Mouse (Mus musculus): ENCODE data around the gene Spcs3. TPM values are rescaled to one million over a fixed set of nuclear protein-coding genes. Genes with fewer than 3 reads are reported as not detected.

Gene Spcs3
- polyA plus RNA-seq, 1 experiment from 2014 or later, result 368 TPM

DNA sequence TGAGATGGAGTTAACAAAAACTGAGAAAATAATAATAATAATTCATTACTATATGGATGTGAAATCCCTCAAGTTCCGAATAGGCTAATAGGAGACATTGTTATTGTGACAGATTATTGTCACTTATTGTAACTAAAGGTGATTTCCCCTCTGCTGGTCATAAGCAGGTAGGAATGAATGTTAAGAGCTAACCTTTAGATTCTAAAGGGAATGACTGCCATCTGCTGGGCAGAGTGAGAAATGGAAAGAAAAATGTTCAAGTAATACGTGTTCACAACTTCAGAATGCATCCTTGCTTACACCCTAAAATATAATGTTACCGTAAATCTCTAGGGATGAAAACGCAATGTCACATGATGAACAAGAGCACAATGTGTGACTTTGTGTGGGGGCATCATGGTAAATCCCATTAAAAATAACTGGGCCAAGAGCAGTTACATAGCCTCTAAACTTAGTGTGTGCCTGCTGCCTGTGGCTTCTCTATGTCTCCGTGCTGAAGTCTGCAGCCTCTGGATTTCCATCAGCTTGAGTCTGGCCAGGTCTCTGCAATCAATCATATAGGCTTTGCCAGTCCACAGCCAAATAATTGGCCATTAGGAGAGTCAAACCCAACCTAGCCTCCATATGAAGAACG lies 38.6 kb downstream of the Spcs3 start:
- ATAC-seq (peak; percentile 76), DNase-seq (ENCODE audit: low read depth, low spot score) (no peak)
- POLR2A ChIA-PET, result no interaction called here
- peaks cover 12% of the 10 kb centered on the region for H3K27me3 ChIP-seq
- peak; percentile 36 for TF ChIP-seq CTCF (IDR thresholded peaks at IDR 0.05)
- CTCF ChIA-PET, result interaction anchor here (0.9 to 1.7 kb wide), 6 partner anchors 11 to 978 kb away, joined by 3 to 4 read pairs (median 3); no protein-coding TSS in a partner anchor
- in situ Hi-C loops (cut with MboI; ENCODE audit: low pct_unique_long_range_greater_than_20kb), result loop anchor here (5.0 to 25.0 kb wide), 5 partner anchors 306 to 829 kb away; partner anchors contain the start of gene Vegfc

DNA sequence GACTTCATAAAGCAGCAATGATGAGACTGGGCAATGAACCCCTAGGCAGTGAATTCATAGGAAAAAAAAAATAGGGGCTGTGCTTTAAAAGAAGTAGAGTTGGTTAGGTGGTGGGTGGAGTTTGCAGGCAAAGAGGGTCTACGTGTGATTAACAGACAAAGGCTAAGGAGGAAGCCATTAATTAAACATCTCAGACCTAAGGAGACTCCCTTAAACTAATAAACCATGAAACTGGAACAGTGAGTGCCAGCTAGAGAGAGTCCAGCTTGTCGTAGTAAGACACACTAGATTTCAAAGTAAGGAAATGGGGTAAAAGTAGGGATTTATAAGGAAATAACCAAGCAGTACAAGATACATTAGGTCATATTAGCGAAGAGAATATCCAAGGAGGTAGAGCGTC lies 41.4 kb downstream of the Spcs3 start:
- ChIA-PET POLR2A (no interaction called here), CTCF (no interaction called here)
- DNase-seq (ENCODE audit: low read depth, low spot score) (no peak), ATAC-seq (no peak)
- no peak for TF ChIP-seq CTCF (IDR thresholded peaks at IDR 0.05)
- H3K27me3 ChIP-seq, result peaks cover 19% of the 10 kb centered on the region
- in situ Hi-C loops (cut with MboI; ENCODE audit: low pct_unique_long_range_greater_than_20kb), result loop anchor here (25.0 kb wide), 1 partner anchor 826 kb away; no protein-coding TSS in a partner anchor

DNA sequence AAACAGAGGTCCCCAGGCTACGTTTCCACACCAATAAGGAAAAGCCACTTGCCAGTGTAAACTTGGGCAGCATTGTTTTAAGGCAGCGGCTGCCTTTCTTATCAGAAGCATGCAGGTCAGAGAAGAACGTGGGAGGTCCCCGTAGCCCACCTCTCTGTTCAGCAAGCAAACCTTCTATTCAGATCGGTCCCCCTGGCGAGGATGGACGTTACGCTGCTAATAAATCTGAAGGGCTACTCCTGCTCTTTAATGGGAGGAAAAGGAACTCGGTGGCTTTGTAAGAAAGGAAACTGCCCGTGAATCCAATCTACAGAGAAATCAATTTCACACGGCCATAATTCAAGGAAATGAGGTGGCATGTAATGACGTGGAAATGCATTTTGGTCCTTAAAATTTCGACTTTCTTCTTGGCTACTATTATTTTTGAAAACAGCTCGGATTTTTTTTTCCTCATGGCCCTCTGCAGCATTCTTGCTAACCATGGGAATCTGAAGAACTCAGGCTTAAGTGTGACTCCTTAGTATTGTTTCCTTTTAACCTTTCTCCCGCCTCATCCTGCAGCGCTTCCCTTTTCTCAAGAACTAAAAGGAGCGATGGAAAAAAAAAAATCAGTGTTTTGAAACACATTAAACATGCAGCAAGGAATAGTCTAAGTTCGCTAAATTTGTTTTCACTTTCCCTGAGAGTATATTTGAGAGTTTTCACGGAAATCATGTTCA lies 43.1 kb downstream of the Spcs3 start:
- ChIA-PET POLR2A (no interaction called here), CTCF (no interaction called here)
- ATAC-seq (no peak), DNase-seq (ENCODE audit: low read depth, low spot score) (no peak)
- in situ Hi-C loops (cut with MboI; ENCODE audit: low pct_unique_long_range_greater_than_20kb), result loop anchor here (25.0 kb wide), 1 partner anchor 824 kb away; no protein-coding TSS in a partner anchor
- no peak for TF ChIP-seq CTCF (IDR thresholded peaks at IDR 0.05)
- H3K27me3 ChIP-seq, result peaks cover 19% of the 10 kb centered on the region

Other genes starting within 250 kb of the Spcs3 start
- gene Asb5, start 418 bp downstream of the Spcs3 start, polyA plus RNA-seq (2021), result 29.5 TPM
- gene Spata4, start 70.8 kb upstream of the Spcs3 start, polyA plus RNA-seq (2021), result not detected

Data from Patski (cell line).